Mouse (Mus musculus) forebrain, embryonic 13.5 days (tissue): Measurements from ENCODE around the gene Usp2. TPM values are rescaled to one million over a fixed set of nuclear protein-coding genes. Genes with fewer than 3 reads are reported as not detected.
A peak's percentile ranks its signal among the peaks of the same experiment; 100 is the strongest.
"Not testable (repeated sequence)": the region's sequence is repeated elsewhere in the genome, so short reads cannot be mapped to it uniquely, and the experiment has no call there.

Experiments
- ATAC-seq: fragments of 200-750 bp; cut with Nextera tagmentation; 2 replicates; pipeline ENCODE4 v1.8.0; 2017
- H3K27ac ChIP-seq: fragments of 300-500 bp; sonication (generic); 2 replicates; pipeline ENCODE4 v1.5.1; 2015; ENCODE audit warnings: inconsistent platforms, mild to moderate bottlenecking, moderate library complexity
- H3K27me3 ChIP-seq: fragments of 300-500 bp; sonication (generic); 2 replicates; pipeline ENCODE4 v1.6.1; 2015; ENCODE audit warnings: mild to moderate bottlenecking, inconsistent platforms
- H3K36me3 ChIP-seq: fragments of 300-500 bp; sonication (generic); 2 replicates; pipeline ENCODE4 v1.6.1; 2015; ENCODE audit warnings: mild to moderate bottlenecking, inconsistent platforms; ENCODE audit not compliant: poor library complexity, severe bottlenecking
- H3K4me1 ChIP-seq: fragments of 300-500 bp; sonication (generic); 2 replicates; pipeline ENCODE4 v1.6.1; 2015; ENCODE audit warnings: inconsistent platforms
- H3K4me2 ChIP-seq: fragments of 300-500 bp; sonication (generic); 2 replicates; pipeline ENCODE4 v1.6.1; 2015; ENCODE audit warnings: inconsistent platforms, mild to moderate bottlenecking, moderate library complexity
- H3K4me3 ChIP-seq: fragments of 300-500 bp; sonication (generic); 2 replicates; pipeline ENCODE4 v1.5.1; 2015; ENCODE audit warnings: mild to moderate bottlenecking, inconsistent platforms
- H3K9ac ChIP-seq: fragments of 300-500 bp; sonication (generic); 2 replicates; pipeline ENCODE4 v1.6.1; 2015; ENCODE audit warnings: mild to moderate bottlenecking, inconsistent platforms
- H3K9me3 ChIP-seq: fragments of 300-500 bp; sonication (generic); replicated peaks from 2 replicates; pipeline ENCODE4 v1.6.1; 2016; ENCODE audit warnings: inconsistent platforms
- WGBS: fragments of 180-500 bp; shearing (Covaris S2); methylation state at CpG from one replicate; pipeline ENCODE4 v1.1.7; 2015; 5-methylcytosine and 5-hydroxymethylcytosine counted together
- polyA plus RNA-seq: library from polyadenylated mRNA; unstranded; fragments of >200 nt; fragmentation: Nextera tagmentation; extraction: Ambion mirVana; gene quantifications from 2 replicates; pipeline ENCODE4 v1.2.1, GENCODE M21; 2015

Gene Usp2
- polyA plus RNA-seq, 1 experiment from 2014 or later, result 8.6 TPM

GRCm38 (mm10) chr9:44106182-44106581, 39.4 kb downstream of the Usp2 start:
- H3K4me2 ChIP-seq, result no peak overlapping the region
- ATAC-seq, result no peak
- 94% methylated on average over 6 of the region's 7 CpGs for WGBS

GRCm38 (mm10) chr9:44106596-44106995, 39.8 kb downstream of the Usp2 start:
- H3K27ac ChIP-seq, result peak overlapping the region; percentile 41; the same call in 1 of the 2 replicates
- H3K36me3 ChIP-seq, result peaks cover 37% of the 10 kb centered on the region
- no peak overlapping the region for H3K4me3 ChIP-seq
- no peak for ATAC-seq
- H3K27me3 ChIP-seq, result no peaks in the 10 kb centered on the region
- H3K4me2 ChIP-seq, result peak overlapping the region; percentile 46
- no peak overlapping the region for H3K9ac ChIP-seq
- H3K4me1 ChIP-seq, result peaks cover 51% of the 10 kb centered on the region
- 68% methylated on average over 4 of the region's 4 CpGs for WGBS
- H3K9me3 ChIP-seq, result no peaks in the 10 kb centered on the region

More at GRCm38 (mm10) chr9:44106182-44106581, 39.4 kb downstream of the Usp2 start:
- Histone ChIP-seq H3K4me1 (peaks cover 50% of the 10 kb centered on the region), H3K27me3 (no peaks in the 10 kb centered on the region), H3K9ac (no peak overlapping the region), H3K9me3 (no peaks in the 10 kb centered on the region), H3K27ac (0 out of 2 replicates have a peak overlapping the region, but pooled peaks have one; percentile 41), H3K36me3 (peaks cover 37% of the 10 kb centered on the region), H3K4me3 (no peak overlapping the region)

GRCm38 (mm10) chr9:44107110-44107509, 40.3 kb downstream of the Usp2 start, which contains the start of gene C1qtnf5:
TSS of gene C1qtnf5 (plus strand) at chr9:44107245.
- H3K36me3 ChIP-seq, result peaks cover 37% of the 10 kb centered on the region
- H3K9me3 ChIP-seq, result no peaks in the 10 kb centered on the region
- peak within 1 kb of the TSS; percentile 41 for H3K27ac ChIP-seq
- H3K27me3 ChIP-seq, result no peaks in the 10 kb centered on the region
- 42% methylated on average over 8 of the region's 8 CpGs for WGBS
- ATAC-seq, result peak; percentile 69
- H3K4me2 ChIP-seq, result peak within 1 kb of the TSS; percentile 46
- H3K9ac ChIP-seq, result peak within 1 kb of the TSS; percentile 45
- H3K4me1 ChIP-seq, result peaks cover 56% of the 10 kb centered on the region
- H3K4me3 ChIP-seq, result peak within 1 kb of the TSS; percentile 10; the same call in 1 of the 2 replicates

GRCm38 (mm10) chr9:44107557-44108179, 40.8 kb downstream of the Usp2 start:
- Histone ChIP-seq H3K36me3 (peaks cover 37% of the 10 kb centered on the region), H3K9me3 (no peaks in the 10 kb centered on the region), H3K9ac (peak overlapping the region; percentile 45), H3K27ac (peak overlapping the region; percentile 41), H3K4me3 (peak overlapping the region; percentile 10; the same call in 1 of the 2 replicates), H3K4me2 (peak overlapping the region; percentile 46), H3K4me1 (peaks cover 61% of the 10 kb centered on the region), H3K27me3 (no peaks in the 10 kb centered on the region)
- ATAC-seq, result no peak; the same call in 1 of the 2 replicates
- WGBS, result 36% methylated on average over 25 of the region's 25 CpGs

GRCm38 (mm10) chr9:44108269-44109055, 41.6 kb downstream of the Usp2 start:
- WGBS, result 77% methylated on average over 31 of the region's 31 CpGs
- peak overlapping the region; percentile 45; the same call in 1 of the 2 replicates for H3K9ac ChIP-seq
- peaks cover 31% of the 10 kb centered on the region for H3K36me3 ChIP-seq
- H3K4me3 ChIP-seq, result no peak overlapping the region
- no peak overlapping the region for H3K27ac ChIP-seq
- H3K4me2 ChIP-seq, result peak overlapping the region; percentile 46
- H3K4me1 ChIP-seq, result peaks cover 62% of the 10 kb centered on the region
- ATAC-seq, result no peak
- no peaks in the 10 kb centered on the region for H3K9me3 ChIP-seq
- H3K27me3 ChIP-seq, result no peaks in the 10 kb centered on the region

GRCm38 (mm10) chr9:44109360-44110095, 42.7 kb downstream of the Usp2 start:
- peaks cover 69% of the 10 kb centered on the region for H3K4me1 ChIP-seq
- WGBS, result 32% methylated on average over 9 of the region's 9 CpGs
- H3K36me3 ChIP-seq, result peaks cover 24% of the 10 kb centered on the region
- peak overlapping the region; percentile 46 for H3K4me2 ChIP-seq
- ATAC-seq, result no peak
- no peak overlapping the region for H3K27ac ChIP-seq
- H3K9me3 ChIP-seq, result no peaks in the 10 kb centered on the region
- 0 out of 2 replicates have a peak overlapping the region, but pooled peaks have one; percentile 43 for H3K9ac ChIP-seq
- no peaks in the 10 kb centered on the region for H3K27me3 ChIP-seq
- peak overlapping the region; percentile 7; the same call in 1 of the 2 replicates for H3K4me3 ChIP-seq

GRCm38 (mm10) chr9:44111909-44112308, 45.1 kb downstream of the Usp2 start:
- H3K27ac ChIP-seq, ATAC-seq, H3K27me3 ChIP-seq, H3K9ac ChIP-seq, H3K4me3 ChIP-seq, H3K36me3 ChIP-seq, H3K9me3 ChIP-seq: not testable (repeated sequence)
- Histone ChIP-seq H3K4me1 (peaks cover 59% of the 10 kb centered on the region), H3K4me2 (peak overlapping the region; percentile 65)
- WGBS, result 73% methylated on average over 10 of the region's 12 CpGs

- Histone ChIP-seq H3K4me1 (peaks cover 46% of the 10 kb centered on the region), H3K27me3 (no peaks in the 10 kb centered on the region), H3K36me3 (peaks cover 6% of the 10 kb centered on the region; the same call in 1 of the 2 replicates), H3K9me3 (no peaks in the 10 kb centered on the region), H3K27ac (peak within 1 kb of the TSS; percentile 48; the same call in 1 of the 2 replicates), H3K4me3 (peak within 1 kb of the TSS; percentile 74), H3K4me2 (peak within 1 kb of the TSS; percentile 65), H3K9ac (peak within 1 kb of the TSS; percentile 84)
- under 1% methylated on average over 50 of the region's 51 CpGs for WGBS
- ATAC-seq, result peak; percentile 97
Measured at GRCm38 (mm10) chr9:44113105-44113789, 46.4 kb downstream of the Usp2 start, which contains the start of the genes Gm49380 and Rnf26. TSS of gene Gm49380 (minus strand) at chr9:44113500. TSS of gene Rnf26 (minus strand) at chr9:44113517.

GRCm38 (mm10) chr9:44114453-44114852, 47.6 kb downstream of the Usp2 start:
- no peaks in the 10 kb centered on the region for H3K36me3 ChIP-seq
- no peak for ATAC-seq
- peaks cover 34% of the 10 kb centered on the region for H3K4me1 ChIP-seq
- H3K27me3 ChIP-seq, result no peaks in the 10 kb centered on the region
- H3K9ac ChIP-seq, result no peak overlapping the region
- H3K9me3 ChIP-seq, result peaks cover 3% of the 10 kb centered on the region; the same call in 1 of the 2 replicates
- H3K27ac ChIP-seq, result no peak overlapping the region
- H3K4me3 ChIP-seq, result no peak overlapping the region
- H3K4me2 ChIP-seq, result no peak overlapping the region
- 93% methylated on average over 2 of the region's 2 CpGs for WGBS

GRCm38 (mm10) chr9:44115599-44115998, 48.8 kb downstream of the Usp2 start:
- H3K4me1 ChIP-seq, result peaks cover 23% of the 10 kb centered on the region
- no peak overlapping the region for H3K4me2 ChIP-seq
- no peak for ATAC-seq

GRCm38 (mm10) chr9:44116182-44116581, 49.4 kb downstream of the Usp2 start:
- Histone ChIP-seq H3K4me2 (no peak overlapping the region), H3K36me3 (no peaks in the 10 kb centered on the region), H3K27me3 (no peaks in the 10 kb centered on the region), H3K4me1 (peaks cover 19% of the 10 kb centered on the region), H3K4me3 (no peak overlapping the region), H3K27ac (no peak overlapping the region), H3K9ac (no peak overlapping the region), H3K9me3 (peaks cover 3% of the 10 kb centered on the region; the same call in 1 of the 2 replicates)
- 92% methylated on average over 4 of the region's 4 CpGs for WGBS
- ATAC-seq, result no peak

More at GRCm38 (mm10) chr9:44115599-44115998, 48.8 kb downstream of the Usp2 start:
- Histone ChIP-seq H3K36me3 (no peaks in the 10 kb centered on the region), H3K27ac (no peak overlapping the region), H3K9me3 (peaks cover 3% of the 10 kb centered on the region; the same call in 1 of the 2 replicates), H3K9ac (no peak overlapping the region), H3K4me3 (no peak overlapping the region), H3K27me3 (no peaks in the 10 kb centered on the region)
- WGBS, result 93% methylated on average over 9 of the region's 9 CpGs
